Mouse (Mus musculus): ENCODE measurements at regions not wholly inside any gene's neighbourhood (a gene's known extent, or its start where the extent isn't known, plus 50 kb on each side); places are given as distances from the start of the nearest gene placed in this dataset.

DNA sequence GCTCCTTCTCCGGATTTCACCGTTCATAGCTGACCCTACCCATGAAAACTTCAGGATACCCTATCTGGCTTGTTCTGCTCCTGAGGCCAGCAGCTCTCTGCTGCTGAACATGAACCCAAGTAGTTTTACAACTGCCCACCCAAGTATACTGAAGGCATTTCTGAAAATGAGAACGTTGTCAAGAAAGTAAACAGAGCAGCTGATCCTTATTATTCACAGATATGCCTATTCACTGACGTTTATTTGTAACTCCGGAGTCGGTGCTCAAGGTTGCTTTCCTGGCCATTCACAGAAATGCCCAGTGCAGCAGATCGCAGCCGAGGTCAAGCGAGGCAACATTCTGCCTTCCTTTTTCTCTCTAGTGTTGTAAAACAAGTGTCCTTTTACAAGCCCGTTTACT lies 128.4 kb upstream of the N6amt1 start:
- no peak for DNase-seq (ENCODE audit: low spot score)

DNA sequence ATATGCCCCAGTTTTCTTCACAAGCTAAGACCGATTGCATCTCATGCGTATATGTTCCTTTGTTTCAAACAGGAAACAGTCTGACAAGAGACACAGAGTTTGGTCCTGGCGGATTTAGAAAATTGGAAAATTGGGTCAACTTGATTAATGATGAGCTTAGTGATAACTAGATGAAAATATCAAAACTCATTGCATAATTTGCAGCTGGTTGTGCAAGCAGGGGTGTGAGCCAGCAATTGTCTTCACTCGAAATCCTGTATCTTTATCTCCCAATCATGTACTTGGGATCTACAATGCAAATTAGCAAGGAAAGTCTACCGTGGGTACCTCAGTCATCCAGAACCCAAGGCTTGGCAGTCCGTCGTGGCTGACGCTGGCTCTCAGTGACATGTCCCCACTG lies 128.9 kb upstream of the N6amt1 start:
- no peak for DNase-seq (ENCODE audit: low spot score)

DNA sequence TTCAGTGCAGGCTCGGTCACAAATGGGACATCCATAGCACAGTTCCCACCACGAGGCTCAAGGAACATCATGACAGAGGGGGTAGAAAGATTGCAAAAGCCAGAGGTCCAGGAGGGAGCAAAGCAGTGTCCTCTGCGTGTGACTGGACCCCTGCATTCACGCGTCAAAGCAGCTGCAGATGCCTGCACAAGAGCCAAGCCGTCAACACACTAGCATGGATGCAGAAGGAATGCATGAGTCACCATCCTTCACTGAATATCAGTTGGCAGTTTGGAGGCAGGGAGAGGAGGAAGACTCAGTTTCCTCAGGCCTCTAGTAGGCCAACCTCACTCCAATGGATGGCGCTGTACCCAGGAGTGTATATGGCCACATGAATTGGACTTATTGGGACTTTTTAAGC lies 130.0 kb upstream of the N6amt1 start:
- no peak for DNase-seq (ENCODE audit: low spot score)

DNA sequence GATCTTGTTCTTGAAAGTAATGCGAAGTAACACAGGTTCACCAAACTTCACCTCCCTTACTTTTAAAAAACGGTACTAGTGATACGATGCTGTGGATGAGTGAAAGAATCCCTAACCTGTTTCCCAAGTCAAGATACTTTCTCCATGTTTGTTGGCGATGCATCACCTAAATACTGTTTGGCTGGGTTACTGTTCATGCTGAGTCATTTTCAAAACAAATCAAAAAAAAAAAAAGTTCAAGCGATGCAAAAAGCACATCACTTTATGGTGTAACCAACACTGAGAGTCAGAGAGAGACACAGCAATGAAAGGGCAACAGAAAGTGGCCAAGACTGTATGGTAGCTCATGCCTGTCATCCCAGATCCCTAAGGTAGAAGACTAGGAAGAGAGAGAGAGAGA lies 133.4 kb upstream of the N6amt1 start:
- DNase-seq (ENCODE audit: low spot score) = no peak

DNA sequence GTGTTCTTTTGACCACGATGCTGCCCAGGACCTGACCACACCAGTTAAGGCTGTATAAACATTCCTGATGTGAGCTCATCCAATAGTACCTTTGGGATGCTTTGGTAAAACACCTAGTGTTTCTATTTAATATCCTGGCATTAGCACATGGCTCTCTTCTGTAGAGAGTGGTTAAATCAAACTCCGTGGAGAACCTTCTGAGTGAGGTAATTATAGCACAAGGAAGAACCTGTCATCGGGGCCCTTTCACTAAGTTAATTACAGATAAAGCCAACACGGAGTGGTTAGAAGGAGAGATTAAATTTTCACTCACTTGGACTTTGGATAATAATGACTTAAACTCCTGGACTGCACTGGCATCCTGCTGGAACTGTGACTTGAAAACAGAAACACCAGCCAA lies 133.8 kb upstream of the N6amt1 start:
- DNase-seq (ENCODE audit: low spot score) = no peak

DNA sequence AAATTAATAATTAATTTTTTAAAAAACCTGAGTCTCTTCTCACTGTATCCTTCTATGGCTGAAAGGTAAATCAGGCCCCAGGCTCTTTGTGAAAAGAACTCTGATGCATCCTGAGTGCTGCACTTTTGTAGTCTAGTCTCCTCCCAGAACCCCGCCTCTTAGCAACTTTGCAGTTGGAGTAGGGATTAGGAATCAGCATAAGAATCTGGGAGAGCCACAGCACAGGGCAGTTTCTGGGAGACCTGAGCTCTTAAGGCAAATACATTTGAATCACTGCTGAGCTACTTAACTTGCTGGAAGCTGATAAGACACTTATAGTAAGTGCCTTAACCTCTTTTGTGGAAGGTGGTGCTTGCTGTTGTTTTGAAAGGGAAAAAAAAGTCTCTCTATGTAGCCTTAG lies 146.1 kb upstream of the N6amt1 start:
- DNase-seq (ENCODE audit: low spot score) = no peak

DNA sequence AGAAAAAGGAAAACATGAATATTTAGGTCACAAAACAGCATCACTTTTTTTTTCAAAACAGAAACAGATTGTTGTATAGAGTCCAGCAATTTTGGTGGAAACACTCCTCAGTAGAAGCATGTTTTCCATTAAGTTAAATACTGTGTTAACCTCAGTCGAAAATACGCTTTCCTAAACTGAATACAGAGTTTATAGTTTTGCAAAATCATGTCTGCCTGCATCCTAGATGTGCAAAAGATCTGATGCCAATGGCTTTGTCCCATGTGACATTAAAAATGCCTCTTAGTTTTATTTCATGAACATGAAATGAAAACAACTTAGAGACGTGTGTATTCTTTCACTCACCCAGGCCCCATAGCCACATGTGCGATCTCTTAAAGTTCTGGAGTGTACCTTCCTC lies 163.5 kb upstream of the N6amt1 start:
- no peak for DNase-seq (ENCODE audit: low spot score)

DNA sequence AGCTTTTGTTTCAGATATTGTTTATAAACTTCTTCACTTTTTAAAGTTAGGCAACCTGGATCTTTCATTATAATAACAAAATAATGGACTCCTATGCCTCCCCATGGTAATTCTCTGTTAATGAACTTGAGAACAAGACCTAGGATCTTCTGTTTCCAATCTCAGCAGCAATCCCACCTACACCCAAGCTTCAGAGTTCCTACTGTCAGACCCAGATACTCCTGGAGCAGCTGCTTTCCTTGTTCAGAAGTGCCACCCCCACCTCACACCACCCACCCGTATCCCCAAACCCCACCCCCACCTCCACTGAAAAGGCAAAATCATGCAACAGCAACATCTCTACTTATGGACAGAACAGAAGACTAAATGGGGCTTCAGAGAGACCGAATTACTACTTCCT lies 165.2 kb upstream of the N6amt1 start:
- DNase-seq (ENCODE audit: low spot score) = no peak

DNA sequence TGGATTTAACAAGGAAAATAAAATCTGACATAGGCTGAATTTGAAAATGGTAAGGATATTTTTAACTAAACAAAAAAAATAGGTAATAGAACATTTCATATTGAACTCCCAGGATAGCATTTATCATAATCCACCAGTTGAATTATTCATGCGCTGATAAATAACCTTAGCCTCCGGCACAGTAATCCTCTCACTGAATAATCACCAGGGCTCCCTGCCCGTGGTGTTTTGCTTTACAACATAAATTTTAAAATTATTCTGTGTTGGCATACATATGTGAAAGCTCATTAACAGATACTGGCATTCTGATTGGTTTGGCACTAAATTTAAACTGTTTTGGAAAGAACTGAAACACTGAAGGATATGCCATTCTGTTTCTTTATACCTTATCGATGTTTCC lies 181.6 kb upstream of the N6amt1 start:
- DNase-seq (ENCODE audit: low spot score) = no peak

DNA sequence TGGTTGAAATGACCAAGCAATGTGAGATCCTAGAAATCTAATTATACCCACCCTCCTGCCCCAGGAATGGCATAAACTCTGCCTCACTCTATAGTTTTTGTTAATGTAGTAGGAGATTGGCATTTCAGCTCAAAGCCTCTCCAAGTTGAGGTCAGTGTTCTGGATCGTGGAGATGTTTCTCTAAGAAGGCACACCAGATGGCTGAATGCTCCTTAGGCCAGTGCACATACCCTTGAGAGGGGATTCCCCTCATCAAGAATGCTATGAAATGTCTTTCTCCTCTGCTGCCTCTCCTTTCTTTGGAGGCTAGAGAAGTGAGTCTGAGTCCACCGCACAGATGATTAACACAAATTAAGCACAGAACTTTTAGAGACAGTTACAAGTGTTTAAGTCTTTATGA lies 214.7 kb upstream of the N6amt1 start:
- DNase-seq (ENCODE audit: low spot score) = no peak

DNA sequence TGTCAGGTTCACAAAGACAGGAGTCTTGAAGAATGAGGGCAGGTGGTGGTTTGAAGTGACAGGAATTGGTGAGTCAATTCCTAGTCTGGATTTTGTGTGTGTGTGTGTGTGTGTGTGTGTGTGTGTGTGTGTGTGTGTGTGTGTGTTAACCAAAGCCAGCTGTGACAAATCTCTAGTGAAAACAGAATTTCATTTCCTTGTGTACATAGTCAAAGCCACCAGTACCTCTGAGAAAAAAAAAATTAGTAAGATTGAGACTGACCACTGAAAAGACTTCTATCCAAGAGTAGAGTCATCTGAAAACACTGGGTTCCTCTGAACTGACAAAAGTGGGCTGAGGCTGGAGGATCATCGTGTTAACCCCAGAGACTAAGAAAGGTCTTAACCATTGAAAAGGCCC lies 217.5 kb upstream of the N6amt1 start:
- DNase-seq (ENCODE audit: low spot score) = no peak

DNA sequence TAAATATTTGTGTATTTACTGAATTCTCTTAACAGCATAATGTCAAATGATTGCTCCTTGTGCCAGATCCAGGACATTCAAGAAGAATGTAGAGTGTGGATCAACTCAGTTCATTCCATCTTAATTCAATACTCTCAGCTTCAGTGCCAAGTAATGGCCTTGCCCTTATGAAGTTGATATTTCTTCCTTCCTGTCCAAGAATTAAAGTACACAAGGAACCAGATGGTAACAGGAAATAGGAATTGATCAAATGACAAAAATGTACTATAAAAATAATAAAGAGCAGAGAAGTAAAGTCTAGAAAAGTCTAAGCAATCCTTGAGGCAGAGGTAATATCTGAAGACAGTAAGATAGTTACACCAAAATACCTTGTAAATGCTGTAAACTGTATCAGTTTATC lies 219.5 kb upstream of the N6amt1 start:
- no peak for DNase-seq (ENCODE audit: low spot score)

DNA sequence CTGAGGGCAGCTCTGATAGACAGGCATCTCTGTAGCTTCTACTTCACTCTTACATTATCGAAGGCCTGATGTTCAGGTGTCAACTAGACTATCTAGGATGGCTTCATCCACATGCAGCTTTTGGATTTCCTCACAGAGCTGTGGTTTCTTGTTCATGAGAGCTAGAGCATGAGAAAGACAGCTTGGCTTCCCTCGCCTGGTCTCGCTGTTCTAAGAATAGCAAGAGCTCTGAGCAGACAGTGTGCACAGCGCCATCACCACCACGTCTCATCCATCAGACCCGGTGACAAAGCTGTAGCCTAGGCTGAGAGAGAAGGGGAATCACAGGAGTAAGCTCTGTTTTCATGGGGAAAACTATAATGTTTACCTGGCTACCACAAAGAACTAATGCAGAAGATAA lies 220.1 kb upstream of the N6amt1 start:
- no peak for DNase-seq (ENCODE audit: low spot score)

DNA sequence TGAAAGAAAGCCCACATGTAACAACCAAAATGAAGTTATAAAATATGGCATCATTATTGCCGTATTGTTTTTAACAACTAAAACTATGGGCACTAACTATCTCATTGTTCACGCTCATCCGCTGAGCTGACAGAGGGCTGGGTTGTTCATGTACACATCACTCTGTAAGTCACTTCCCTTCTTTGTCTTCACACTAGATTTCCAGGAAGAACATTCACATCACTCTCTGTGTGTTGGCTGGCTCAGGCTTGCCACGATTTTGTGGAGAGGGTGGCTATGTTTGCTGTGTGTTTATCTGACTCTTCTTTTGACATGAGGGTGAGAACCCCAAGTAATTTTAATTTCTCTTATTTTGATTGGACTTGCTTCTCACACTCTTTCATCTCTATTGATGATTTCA lies 221.9 kb upstream of the N6amt1 start:
- DNase-seq (ENCODE audit: low spot score) = no peak

DNA sequence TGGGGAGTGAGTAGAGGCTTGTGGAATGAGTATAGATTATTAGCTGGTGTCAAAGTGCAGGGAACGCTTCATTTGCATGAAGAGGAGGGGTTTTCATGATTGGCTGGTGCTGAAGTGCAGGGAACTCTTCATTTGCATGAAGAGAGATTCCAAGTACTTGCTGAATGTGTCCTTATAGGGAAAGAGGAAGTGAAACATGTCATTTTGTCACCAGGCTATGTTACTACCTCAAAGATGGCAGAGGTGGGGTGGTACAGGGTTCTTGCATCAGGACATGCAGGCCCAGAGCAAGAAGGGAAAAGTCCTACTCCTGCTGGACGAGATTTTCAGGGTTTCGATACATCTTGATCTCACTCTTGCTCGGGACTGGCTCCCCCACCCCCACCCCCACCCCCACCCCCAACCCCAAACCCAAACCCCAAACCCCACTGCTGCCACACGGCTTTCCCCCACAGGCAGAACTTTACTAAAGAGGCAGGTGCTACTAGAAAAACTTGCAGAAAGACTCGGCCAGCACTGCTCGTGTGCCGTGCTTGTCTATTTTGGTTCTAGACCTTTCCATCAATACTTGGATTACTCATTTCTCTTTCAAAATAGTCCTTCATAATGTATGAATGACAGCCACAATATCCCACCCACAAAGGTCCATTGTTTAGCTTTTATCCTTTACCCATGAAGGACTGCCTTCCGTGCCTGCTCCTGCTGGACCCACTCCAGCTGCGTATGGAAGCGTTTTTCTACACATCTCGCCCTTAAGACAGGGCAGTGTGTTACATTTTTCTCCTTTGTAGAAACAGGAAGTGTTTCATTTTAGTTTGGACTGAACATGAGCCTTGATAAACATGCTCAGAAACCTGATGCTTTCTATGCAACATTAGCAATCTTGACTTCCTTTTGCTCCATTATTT lies 223.0 kb upstream of the N6amt1 start:
- DNase-seq (ENCODE audit: low spot score) = no peak

DNA sequence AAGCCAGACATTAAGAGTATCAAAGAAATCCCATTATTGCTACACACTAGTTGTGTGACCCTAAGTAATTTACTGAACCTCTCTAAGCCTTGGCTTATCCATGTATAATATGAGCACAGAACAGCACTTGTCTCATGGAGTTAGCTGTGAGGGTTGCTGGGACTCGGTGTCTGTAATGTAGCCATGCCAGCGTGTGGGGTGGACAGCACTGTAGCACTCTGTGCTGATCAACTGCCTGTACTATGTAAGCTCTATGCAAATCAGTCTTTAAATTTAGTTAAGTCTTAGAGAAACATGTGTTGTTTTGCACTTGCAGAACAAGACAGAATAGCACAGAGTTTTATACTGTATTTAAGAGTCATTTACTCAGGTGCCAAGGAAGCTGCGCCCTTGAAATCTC lies 225.0 kb upstream of the N6amt1 start:
- DNase-seq (ENCODE audit: low spot score) = no peak

DNA sequence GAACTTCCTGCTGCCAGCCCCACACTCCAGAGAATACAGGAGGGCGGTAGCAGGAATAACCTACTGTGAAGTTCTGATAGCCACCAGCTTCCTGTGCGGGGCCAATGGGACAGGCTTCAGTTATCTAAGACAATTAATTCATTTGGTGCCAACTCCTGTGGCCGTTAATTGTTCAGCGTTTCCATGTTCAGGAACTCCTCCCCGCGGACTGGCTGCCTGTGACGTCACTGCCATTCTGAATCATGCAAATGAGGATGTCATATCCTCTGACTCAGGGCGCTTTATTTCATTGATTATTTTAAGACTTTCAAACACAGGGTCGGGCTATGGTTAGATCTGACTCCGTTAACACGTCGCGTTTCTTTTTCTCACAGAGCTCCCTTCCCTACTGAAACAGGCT lies 225.8 kb upstream of the N6amt1 start:
- no peak for DNase-seq (ENCODE audit: low spot score)

DNA sequence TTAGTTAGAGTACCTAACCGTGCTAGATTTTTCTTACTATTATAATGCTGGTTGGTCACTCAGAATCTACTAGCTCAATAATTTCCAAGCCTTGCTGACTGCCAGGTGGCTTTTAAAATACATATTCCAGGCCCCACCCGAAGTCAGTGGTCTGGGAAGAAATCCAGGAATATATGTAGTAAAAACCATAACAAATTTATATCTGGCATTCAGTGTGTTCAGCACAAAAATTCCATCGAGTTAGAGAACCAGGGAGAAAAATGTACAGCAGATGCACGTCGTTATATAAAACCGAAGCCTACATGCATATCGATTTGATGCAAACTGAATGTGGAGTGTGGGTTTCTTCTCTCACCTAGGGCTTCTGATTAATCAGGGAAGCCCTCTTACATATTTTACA lies 229.5 kb upstream of the N6amt1 start:
- no peak for DNase-seq (ENCODE audit: low spot score)

DNA sequence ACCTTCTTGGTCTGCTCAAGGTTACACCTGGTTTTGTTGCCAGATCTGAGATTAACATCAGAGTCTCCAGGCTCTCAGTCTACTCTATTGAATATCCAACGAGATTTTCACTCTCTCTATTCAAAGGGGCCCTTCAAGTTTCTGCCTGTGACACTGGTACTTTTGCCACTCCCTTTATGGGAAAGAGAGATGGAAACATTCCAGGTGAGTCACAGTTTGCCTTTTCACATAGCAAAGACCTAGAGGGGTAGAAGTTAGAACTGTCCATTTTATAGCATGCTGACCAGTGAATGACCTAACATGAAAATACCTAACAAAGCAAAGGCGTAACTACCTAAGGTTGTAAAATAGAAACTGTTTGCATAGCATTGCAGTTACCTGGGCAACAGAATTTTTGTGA lies 250.4 kb upstream of the N6amt1 start:
- DNase-seq (ENCODE audit: low spot score) = no peak

DNA sequence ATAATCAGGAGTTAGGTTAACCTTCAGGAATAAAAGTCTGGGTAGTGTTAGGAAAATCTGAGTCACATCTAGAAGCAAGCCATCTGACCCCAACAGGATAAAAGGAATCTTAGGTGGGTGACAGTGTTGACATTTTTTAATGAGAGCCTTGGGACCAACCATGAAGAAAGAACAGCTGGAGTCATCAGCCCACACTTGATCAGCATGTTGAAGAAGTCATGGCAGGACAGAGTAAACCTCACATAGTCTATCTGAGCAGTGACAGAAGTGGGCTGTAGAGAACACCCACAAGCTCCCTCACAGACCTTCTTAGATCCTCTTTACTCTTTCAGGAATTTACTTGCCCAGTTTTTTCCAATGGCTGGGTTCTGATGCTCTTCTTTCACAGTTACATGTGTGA lies 251.9 kb upstream of the N6amt1 start:
- no peak for DNase-seq (ENCODE audit: low spot score)

DNA sequence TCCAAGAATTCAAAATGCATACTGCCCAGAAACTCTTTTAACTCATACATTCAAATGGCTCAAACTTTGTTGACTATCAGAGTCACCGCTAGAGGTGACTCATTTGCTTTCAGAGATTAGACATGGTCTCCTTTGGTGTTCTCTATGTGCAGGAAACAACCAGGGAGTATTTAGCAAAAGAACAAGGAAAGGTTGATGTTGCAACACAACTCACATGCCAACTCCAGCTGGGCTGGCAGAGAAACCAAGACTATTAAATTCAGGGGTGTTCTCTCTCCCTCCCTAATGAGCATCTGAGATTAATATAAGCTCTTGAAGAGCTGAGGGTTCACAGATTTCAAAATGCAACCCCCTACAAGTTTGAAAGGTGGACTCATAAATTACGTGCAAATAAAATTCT lies 262.0 kb upstream of the N6amt1 start:
- DNase-seq (ENCODE audit: low spot score) = peak; percentile 58

DNA sequence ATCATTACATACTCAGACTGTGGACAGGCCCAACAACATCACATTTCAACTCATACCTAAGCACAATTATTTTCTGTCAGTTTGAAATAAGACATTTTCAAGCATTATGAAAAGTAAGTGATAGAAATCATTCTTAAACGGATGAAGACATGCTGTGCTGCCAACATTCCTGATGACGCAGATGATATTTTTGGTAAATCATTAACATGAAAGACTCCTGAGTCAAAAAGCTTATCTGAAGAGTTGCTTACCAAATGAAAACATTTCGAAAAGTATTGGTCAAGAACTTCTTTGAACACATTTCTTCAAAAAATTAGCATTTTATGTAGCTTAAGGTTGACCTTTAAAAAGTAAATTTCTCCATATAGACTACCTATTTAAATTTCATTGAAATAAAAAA lies 264.7 kb upstream of the N6amt1 start:
- no peak for DNase-seq (ENCODE audit: low spot score)

DNA sequence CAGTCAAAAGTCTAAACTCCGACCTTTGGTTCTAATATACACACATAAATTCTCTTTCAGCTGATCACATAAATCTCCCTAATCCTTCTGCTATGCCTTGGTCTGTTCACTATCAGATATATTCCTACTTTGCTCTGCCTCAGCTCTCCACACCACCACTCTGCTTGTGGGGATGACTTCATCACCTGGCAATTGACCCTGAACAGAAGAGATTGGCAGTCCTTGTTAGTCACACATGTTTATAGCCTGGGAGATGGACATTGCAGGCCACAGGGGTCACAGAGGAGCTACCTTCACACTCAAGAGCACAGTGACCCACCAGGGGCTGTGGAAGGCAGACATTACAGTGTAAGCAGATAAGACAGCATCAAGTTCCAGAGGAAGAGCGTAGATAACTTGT lies 270.5 kb upstream of the N6amt1 start:
- DNase-seq (ENCODE audit: low spot score) = no peak

DNA sequence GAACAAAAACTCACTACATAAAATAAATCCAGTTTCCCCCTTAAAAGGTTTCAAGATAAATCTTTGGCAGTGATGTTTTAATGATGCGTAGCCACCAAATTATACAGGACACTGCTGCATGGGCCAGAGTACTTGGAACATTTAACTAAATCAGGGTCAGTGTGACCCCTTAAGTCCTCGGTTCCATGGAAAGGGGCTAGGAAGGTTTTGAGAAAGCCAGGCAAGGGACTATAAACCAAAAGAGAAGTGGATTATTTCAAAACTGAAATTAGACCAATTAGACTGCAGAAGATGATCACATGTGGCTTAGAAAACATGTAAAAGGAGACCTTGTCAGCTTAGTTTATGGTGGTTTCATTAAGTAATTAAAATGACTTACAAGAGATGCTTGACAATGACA lies 276.6 kb upstream of the N6amt1 start:
- no peak for DNase-seq (ENCODE audit: low spot score)

Measured in adipocyte (in vitro differentiated cells).